Mouse (Mus musculus): Measurements from ENCODE around the gene Cracr2a.

DNA sequence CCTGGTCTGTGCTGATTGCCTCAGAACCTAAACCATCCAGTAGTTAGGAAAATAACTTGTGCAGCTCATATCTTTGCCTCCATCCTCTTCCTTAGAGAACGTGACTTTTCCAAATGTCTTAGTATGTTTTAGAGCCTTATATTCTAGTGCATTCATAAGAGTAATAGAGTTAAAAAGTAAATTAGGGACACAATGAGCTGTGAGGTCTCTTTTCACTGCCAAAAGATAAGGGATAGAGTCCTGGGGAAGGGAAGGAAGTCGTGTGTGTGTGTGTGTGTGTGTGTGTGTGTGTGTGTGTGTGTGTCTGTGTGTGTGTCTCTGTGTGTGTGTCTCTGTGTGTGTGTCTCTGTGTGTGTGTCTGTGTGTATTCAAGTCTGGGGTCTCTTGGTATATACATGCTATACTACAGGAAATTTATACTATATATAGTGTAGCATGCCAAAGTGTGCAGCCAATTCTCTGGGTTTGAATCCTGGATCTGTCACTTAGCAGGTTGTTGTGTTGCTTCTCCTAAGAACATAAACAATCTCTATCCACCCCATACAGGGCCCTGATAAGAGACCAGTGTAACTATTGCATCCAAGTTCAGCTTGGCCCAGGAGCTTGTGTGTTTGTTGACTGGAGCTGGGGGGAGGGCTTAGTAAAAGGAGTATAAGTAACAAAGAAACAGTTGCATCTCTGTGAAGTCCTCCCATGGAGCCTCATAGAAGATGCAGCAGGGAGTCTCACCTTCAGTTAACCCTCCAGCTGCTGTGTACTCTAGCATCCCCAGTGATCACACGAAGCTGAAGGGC lies 29.5 kb upstream of the Cracr2a start:
- TF ChIP-seq CTCF (IDR thresholded peaks at IDR 0.05; ENCODE audit: low read depth, low read length) (no peak), GATA1 (IDR thresholded peaks at IDR 0.05; ENCODE audit: borderline replicate concordance, low read length) (no peak)

Data from G1E (cell line).